Mouse (Mus musculus): ENCODE results near the gene Nfrkb.

The Nfrkb gene

DNA sequence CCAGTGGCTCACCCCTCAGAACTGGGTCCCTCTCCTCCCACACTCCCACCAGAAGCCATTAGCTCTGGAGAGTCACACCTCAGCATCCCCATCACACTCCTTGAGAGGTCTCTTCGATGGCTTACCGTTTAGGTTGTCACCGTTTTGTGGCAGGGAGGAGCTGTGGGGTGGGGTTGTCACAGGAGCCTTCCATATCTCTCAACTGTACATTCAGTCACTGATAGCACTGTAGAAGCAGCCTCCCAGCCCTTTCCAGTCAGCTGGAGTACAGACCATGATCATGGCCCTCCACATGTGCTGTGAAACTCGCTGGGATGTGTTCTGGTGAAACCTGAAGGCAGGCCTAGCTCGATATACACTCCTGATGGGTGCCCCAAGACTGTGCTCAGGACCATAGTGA lies 36.2 kb downstream of the Nfrkb start:
- in situ Hi-C loops (cut with MboI, MseI) = loop anchor here (25.0 kb wide), 1 partner anchor 1365 kb away; no protein-coding TSS in a partner anchor

- in situ Hi-C loops (cut with MboI, MseI) = no loop called here
Observed at GRCm38 (mm10) chr9:31428971-31429370, 43.0 kb downstream of the Nfrkb start.

GRCm38 (mm10) chr9:31430011-31430410 lies 44.0 kb downstream of the Nfrkb start:
- in situ Hi-C loops (cut with MboI, MseI) = loop anchor here (10.0 kb wide), 1 partner anchor 115 kb away; no protein-coding TSS in a partner anchor

DNA sequence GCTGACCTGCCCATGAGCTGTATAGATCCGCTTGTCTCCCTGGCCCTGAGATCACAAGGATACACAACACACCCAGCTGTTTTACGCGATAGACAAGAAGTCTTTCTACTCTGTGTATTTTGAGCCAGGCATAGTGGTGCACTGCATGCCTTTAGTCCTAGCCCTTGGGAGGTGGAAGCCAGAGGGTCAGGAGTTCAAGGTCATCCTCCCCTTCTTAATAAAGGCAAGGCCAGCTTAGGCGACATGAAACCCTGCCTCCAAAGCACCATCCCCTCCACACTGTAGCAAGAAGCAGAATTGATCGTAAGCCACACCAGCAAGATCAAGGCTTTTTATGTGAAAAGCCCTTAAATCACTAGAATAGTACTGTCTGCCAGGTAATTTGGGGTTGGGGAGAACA lies 45.8 kb downstream of the Nfrkb start:
- in situ Hi-C loops (cut with MboI, MseI) = loop anchor here (10.0 kb wide), 1 partner anchor 113 kb away; no protein-coding TSS in a partner anchor

GRCm38 (mm10) chr9:31432336-31432975 lies 46.5 kb downstream of the Nfrkb start:
- in situ Hi-C loops (cut with MboI, MseI) = loop anchor here (10.0 kb wide), 1 partner anchor 112 kb away; no protein-coding TSS in a partner anchor

DNA sequence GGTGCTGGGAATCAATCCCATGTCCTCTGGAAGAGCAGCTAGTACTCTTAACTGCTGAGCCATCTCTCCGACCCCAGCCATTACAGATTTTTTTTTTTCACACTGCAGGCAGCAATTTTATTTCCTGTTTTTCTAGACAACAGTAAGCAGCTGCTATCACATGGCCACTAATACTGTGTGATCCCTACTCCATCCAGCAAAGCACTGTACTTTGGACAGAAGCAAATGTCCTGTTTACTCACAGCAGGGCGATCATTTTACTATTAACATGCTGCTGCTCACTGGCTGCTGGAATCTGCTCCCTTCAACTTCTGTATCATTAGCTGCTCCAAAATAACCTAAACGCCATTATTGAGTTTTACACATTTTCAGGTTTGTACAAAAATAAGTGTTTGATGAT lies 47.4 kb downstream of the Nfrkb start:
- in situ Hi-C loops (cut with MboI, MseI) = loop anchor here (10.0 kb wide), 1 partner anchor 111 kb away; no protein-coding TSS in a partner anchor

DNA sequence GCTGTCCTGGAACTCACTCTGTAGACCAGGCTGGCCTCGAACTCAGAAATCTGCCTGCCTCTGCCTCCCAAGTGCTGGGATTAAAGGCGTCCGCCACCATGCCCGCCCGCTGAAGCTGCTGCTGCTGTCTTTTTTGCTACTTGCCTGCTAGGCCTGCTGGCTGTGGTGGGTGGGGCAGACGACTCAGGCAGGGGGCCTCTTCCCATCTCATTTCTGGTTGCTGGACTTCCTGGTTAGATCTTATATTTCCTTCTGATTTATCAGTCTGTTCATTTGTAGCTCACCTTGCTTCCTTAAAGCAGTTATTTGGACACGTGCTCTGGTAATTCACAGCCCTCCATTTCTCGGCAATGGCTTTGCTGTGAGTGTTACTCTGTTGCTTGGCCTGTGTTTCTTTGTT lies 49.4 kb downstream of the Nfrkb start:
- in situ Hi-C loops (cut with MboI, MseI) = loop anchor here (10.0 kb wide), 1 partner anchor 109 kb away; no protein-coding TSS in a partner anchor

DNA sequence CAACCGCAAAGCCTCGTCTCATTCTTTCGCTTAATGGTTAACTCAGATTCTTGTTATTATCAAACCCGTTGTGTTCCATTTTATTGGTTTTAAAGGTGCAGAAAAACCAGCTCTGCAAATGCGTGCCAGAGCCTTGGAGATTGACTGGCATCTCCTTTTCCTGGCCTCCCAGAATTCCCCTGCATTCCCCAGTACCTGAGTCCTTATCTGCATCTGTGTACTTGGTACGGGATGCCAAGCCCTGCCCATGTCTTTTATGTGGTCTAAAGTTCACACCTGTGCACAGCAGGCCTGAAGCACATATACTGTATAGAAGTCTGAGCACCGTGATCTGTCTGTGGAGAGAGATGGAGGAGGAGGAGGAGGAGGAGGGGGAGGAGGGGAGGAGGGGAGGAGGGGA lies 51.9 kb downstream of the Nfrkb start:
- in situ Hi-C loops (cut with MboI, MseI) = loop anchor here (10.0 kb wide), 1 partner anchor 107 kb away; no protein-coding TSS in a partner anchor

DNA sequence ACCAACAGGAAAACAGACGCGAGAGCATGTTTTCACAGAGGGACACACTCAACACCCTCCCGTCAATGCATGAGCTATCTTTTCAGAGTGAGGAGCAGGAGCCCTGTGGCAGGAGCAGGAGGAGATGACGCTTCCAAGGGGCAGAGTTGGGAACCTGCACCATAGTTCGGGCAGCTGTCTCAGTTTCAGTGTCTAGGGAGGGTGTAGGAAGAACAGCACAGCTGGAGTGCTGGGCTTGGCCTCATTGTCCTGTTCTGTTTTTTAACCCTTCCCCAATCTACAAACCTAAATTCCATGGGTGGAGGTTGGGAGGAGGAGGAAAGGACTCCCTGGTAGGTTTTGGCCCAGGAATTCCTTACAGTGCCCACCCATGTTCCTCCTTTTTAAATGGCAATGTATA lies 52.8 kb downstream of the Nfrkb start:
- in situ Hi-C loops (cut with MboI, MseI) = loop anchor here (10.0 kb wide), 1 partner anchor 106 kb away; no protein-coding TSS in a partner anchor

GRCm38 (mm10) chr9:31439341-31439740 lies 53.3 kb downstream of the Nfrkb start:
- in situ Hi-C loops (cut with MboI, MseI) = loop anchor here (10.0 kb wide), 1 partner anchor 105 kb away; no protein-coding TSS in a partner anchor

DNA sequence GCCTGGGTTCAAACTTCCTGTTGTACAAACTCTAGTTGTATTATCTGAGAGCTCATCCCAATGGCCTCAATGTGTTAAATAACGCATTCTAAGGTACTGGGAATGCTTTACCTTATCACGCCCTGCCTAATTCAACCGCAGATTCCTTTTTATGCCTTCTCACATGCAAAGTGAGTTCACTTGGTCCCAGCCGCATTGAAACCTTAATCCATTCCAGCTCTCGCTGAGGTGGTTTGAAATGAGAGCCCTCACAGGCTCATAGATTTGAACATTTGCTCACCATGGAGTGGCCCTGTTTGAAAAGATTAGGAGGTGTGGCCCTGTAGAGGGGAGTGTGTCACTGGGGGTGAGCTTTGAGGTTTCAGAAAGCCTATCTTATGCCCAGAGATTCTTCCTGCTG lies 54.4 kb downstream of the Nfrkb start:
- in situ Hi-C loops (cut with MboI, MseI) = no loop called here

DNA sequence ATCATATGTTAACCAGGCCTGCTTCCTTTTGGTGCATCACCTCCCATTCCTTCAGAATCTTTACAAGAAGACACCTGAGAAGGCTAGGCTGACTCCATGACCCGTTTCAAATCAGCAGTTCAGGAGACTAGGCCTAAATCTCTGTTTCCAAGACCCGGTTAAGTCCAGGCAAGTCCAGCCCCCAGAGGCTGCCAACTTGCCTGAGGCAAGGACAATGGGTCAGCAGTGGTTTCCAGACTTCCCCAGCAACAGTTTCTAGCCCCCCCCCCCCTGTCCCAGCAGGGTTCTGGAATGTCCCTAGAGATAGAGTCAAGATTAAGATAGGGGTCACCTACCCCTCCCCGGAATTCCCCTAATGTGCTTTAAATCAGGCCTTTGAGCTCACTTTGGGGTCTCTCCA lies 55.5 kb downstream of the Nfrkb start:
- in situ Hi-C loops (cut with MboI, MseI) = no loop called here

GRCm38 (mm10) chr9:31444236-31444635 lies 58.2 kb downstream of the Nfrkb start:
- in situ Hi-C loops (cut with MboI, MseI) = no loop called here

GRCm38 (mm10) chr9:31449145-31449772 lies 63.3 kb downstream of the Nfrkb start:
- in situ Hi-C loops (cut with MboI, MseI) = no loop called here

GRCm38 (mm10) chr9:31452166-31452565 lies 66.2 kb downstream of the Nfrkb start:
- in situ Hi-C loops (cut with MboI, MseI) = no loop called here

DNA sequence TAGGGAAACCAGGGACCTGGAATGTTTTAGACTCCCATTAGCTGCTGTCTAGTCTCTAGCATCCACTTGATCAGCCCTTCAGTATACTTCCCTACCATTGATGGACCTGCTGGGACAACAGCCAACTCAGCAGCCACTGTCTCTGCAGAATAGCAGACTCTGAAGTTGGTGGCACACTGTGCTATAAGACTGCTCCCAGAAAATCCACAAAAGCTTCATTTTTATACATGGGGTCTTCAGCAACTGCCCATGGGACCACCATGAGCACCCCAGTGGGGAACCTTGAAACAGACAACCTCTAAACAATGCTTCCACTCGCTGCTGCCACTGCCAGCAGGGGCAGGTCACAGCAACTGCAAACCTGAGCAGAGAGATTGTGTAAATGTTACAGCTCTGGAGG lies 68.4 kb downstream of the Nfrkb start:
- in situ Hi-C loops (cut with MboI, MseI) = no loop called here

- in situ Hi-C loops (cut with MboI, MseI) = no loop called here
Observed at GRCm38 (mm10) chr9:31463190-31463589, 77.2 kb downstream of the Nfrkb start.

GRCm38 (mm10) chr9:31463692-31464474 lies 77.9 kb downstream of the Nfrkb start, which contains the start of gene Tmem45b:
TSS of gene Tmem45b (minus strand) at chr9:31464462.
- in situ Hi-C loops (cut with MboI, MseI) = no loop called here

All from T-helper 1 cell (primary cell).